Mouse (Mus musculus): ENCODE measurements around the gene Guca1b. TPM values are rescaled to one million over a fixed set of nuclear protein-coding genes. Genes with fewer than 3 reads are reported as not detected.
"Not testable (repeated sequence)": the region's sequence is repeated elsewhere in the genome, so short reads cannot be mapped to it uniquely, and the experiment has no call there.

Guca1b gene
- total RNA-seq, 4 experiments from 2014 or later, result 1.0 to 3.3 (median 1.5) TPM

GRCm38 (mm10) chr17:47409897-47410861 lies 25.0 kb downstream of the Guca1b start:
- not testable (repeated sequence) for DNase-seq (ENCODE audit: low spot score in 2 of 2)

DNA sequence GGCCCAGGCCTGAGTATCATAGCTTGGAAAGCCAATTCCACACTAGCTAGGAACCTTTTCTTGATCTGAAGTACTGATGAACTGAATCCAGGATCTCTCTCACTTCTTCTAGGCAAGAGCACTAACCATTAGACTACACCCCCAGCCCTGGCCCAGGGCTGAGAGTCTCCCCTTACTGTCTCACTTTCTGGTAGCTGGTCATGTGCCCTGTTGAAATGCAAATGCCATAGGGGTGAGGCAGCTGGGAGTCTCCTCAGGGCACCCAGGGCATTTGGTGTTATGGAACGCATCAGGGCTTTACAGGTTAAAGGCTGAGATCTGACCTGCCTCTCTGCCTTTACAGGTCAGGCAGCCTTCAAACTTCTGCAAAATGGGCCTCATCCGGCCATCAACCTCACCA lies 35.0 kb downstream of the Guca1b start:
- no peak for DNase-seq (ENCODE audit: low spot score in 2 of 2)

- DNase-seq (ENCODE audit: low spot score in 2 of 2), result no peak
Observed at GRCm38 (mm10) chr17:47421566-47421965, 36.4 kb downstream of the Guca1b start.

DNA sequence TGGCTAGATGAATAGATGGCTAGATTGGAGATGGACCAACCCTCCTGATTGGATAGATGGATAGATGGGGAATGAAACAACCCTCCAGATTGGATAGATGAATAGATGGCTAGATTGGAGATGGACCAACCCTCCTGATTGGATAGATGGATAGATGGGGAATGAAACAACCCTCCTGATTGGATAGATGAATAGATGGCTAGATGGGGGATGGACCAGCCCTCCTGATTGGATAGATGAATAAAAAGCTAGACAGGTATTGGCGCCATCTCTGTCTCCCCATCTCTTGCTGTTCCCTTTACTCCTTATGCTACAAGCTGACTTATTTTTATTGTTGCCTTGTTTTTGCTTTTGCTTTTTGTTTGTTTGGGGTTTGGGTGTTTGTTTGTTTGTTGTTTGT lies 37.4 kb downstream of the Guca1b start:
- DNase-seq (ENCODE audit: low spot score in 2 of 2), result not testable (repeated sequence)

DNA sequence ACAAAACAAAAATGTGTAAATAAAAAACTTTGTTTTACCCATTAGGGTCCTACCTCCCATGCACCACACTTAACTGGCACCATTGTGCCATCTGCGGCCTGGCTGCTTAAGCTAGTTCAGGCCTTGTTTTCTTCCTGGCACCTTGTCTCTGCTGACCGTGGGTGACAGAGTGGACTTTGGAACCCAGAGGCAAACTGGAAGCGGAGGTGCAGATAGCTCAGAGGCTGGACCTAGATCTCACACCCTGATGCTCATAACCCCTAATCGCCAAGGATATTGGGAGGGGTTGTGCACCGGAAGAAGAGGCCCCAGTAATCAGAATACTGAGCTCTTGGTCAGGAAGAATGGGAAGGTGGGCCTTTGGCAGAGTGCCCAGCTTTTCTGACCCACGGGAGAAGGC lies 39.0 kb downstream of the Guca1b start:
- DNase-seq (ENCODE audit: low spot score in 2 of 2), result no peak

- no peak for DNase-seq (ENCODE audit: low spot score in 2 of 2)
Observed at GRCm38 (mm10) chr17:47427316-47427715, 42.1 kb downstream of the Guca1b start.

GRCm38 (mm10) chr17:47428831-47429304 lies 43.7 kb downstream of the Guca1b start:
- DNase-seq (ENCODE audit: low spot score in 2 of 2), result no peak

DNA sequence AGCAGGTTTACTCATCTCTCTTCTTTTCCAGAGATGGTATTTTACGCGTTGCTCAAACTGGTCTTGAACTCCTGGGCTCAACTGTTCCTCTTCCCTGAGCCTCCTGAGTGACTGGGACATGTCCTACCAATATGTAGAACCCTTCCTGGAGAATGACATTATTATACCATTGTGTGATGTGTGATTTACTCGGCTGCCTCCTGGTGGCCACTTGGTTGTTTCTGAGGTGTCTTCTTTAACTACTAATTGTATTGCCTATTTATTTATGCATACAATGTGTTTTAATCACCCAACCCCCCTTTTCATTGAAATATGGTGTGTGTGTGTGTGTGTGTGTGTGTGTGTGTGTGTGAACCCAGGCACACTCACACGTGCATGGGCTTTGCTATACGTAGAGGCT lies 45.6 kb downstream of the Guca1b start:
- DNase-seq (ENCODE audit: low spot score in 2 of 2), result no peak

- DNase-seq (ENCODE audit: low spot score in 2 of 2), result no peak
Observed at GRCm38 (mm10) chr17:47436156-47436906, 51.1 kb downstream of the Guca1b start, which contains the start of gene AI661453. AI661453 (plus strand) TSS chr17:47436615.

DNA sequence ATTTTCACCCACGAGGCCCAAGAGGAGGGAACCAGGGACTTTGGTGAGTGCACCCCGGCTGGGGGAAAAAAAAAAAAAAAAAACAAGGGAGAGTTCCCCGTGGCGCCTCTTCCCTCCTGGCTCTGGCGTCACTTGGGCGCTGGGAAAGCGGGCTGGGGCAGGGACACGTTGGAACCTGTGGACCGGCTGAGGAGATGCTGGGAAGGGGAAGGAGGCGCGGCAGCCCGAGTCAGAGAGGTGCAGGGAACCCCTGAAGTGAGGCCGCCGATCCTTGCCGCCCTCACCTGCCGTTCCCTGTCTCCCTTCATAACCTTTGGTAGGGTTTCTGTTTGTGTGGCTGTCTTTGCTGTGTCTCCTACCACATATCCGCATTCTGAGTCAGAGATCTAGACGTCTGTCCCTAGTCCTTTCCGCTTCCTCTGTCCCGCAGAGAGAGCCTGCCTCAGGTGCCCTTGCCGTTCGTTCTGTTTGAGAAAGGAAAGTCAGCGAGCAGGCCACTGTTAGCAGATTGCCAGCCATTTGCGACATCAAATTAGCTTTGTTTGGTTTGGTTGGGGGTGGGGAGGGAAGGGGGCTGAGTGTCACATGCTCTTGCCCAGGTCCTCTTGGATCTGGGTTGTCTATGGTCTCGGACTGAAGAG lies 51.8 kb downstream of the Guca1b start, which contains the start of gene 1700001C19Rik:
Gene 1700001C19Rik (minus strand): TSS at position 470 of the 641 bp plus-strand sequence.
- no peak for DNase-seq (ENCODE audit: low spot score in 2 of 2)

DNA sequence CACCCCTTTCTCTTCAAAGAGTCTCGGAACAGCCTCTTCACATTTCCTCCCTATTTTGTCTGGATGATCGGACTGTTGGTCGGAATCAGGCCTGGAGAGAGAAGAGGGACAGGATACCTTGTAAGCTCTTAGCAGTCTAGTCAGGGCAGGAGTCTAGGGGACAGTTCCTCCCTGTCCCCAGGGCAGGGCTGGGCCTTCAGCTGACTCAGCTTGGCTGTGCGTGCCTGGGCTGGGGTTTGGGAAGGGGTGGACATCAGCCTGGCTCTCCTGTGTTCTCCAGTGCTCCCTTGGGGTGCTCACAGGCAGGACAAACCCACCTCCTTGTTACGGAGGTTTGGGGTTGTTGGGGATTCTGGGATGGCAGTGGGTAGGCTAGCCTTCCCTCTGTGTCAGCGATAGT lies 53.4 kb downstream of the Guca1b start:
- no peak for DNase-seq (ENCODE audit: low spot score in 2 of 2)

GRCm38 (mm10) chr17:47439396-47440028 lies 54.3 kb downstream of the Guca1b start:
- no peak for DNase-seq (ENCODE audit: low spot score in 2 of 2)

- no peak for DNase-seq (ENCODE audit: low spot score in 2 of 2)
Observed at GRCm38 (mm10) chr17:47440359-47440890, 55.2 kb downstream of the Guca1b start.

DNA sequence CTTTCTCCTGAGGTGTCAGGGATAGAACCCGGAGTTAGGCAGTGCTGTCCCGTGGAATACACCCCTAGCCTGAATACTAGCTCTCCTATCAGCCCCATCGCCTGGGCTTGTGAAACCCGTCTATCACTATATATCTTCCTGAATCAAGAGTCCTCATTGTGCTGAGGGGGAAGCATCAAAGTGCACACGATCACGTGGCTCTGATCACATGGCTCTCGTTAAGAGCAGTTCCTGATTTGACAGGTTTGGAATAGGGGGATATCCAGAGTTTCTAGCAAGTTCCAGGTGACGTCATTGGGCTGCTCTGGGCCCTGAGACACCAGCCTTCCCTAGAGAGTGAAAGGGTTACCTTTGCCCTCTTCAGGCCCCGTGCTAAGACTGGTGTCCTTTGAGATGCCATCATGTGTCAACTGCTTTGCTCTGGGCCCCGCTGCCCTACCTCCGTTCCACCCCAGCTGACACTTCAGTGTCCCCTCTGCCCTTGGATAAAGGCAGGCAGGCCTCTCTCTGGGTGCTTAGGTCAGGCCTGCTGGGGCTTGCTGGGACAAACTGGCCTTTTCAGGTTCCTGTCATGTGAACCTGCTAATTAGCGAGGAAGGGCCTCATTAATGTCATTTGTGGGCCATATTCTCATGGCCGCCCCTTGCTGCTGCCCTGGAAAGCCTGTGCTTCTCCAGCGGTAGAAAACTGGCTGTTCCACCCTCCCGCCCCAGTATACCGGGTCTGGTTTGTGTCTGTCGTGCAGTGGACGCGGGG lies 56.3 kb downstream of the Guca1b start:
- DNase-seq (ENCODE audit: low spot score in 2 of 2), result no peak

GRCm38 (mm10) chr17:47442271-47442670 lies 57.1 kb downstream of the Guca1b start:
- no peak for DNase-seq (ENCODE audit: low spot score in 2 of 2)

Other genes starting within 250 kb of the Guca1b start
- 10 to 100 TPM; 32.8 to 35.3 (median 33.8) TPM for gene Mrps10, start 16.5 kb upstream of the Guca1b start, total RNA-seq (2022)
- gene Guca1a, start 15.2 kb downstream of the Guca1b start, total RNA-seq (2022), result 1 to 10 TPM in 1 of 4 experiments, under 1 TPM in 2, not detected in 1; 0.37 to 1.2 (median 0.80) TPM
- under 1 TPM; 0.23 to 0.82 (median 0.66) TPM for gene AI661453, start 51.2 kb downstream of the Guca1b start, total RNA-seq (2022)
- under 1 TPM in 2 of 4 experiments, not detected in 2; 0.20 to 0.22 TPM for gene 1700001C19Rik, start 52.0 kb downstream of the Guca1b start, total RNA-seq (2022)
- gene Taf8, start 116.9 kb downstream of the Guca1b start, total RNA-seq (2022), result 10 to 100 TPM; 18.4 to 25.0 (median 23.4) TPM
- gene Ccnd3, start 119.7 kb downstream of the Guca1b start, total RNA-seq (2022), result 10 to 100 TPM; 38.4 to 45.2 (median 38.8) TPM
- gene Bysl, start 226.1 kb downstream of the Guca1b start, total RNA-seq (2022), result 10 to 100 TPM; 16.9 to 18.6 (median 17.8) TPM
- 10 to 100 TPM; 31.1 to 40.3 (median 33.1) TPM for gene Med20, start 226.2 kb downstream of the Guca1b start, total RNA-seq (2022)
- 1 to 10 TPM; 4.9 to 8.9 (median 7.0) TPM for gene Gm20517, start 226.2 kb downstream of the Guca1b start, total RNA-seq (2022)
- gene Usp49, start 245.3 kb downstream of the Guca1b start, total RNA-seq (2022), result 10 to 100 TPM in 3 of 4 experiments, 1 to 10 TPM in 1; 8.1 to 11.5 (median 10.8) TPM

Data from layer of hippocampus, adult 8-10 months (tissue).